Mouse (Mus musculus) limb, embryonic 11.5 days (tissue): ENCODE data around the gene Olfr1166. TPM values are rescaled to one million over a fixed set of nuclear protein-coding genes. Genes with fewer than 3 reads are reported as not detected.
"Not testable (repeated sequence)": the region's sequence is repeated elsewhere in the genome, so short reads cannot be mapped to it uniquely, and the experiment has no call there.

Source experiments
- ATAC-seq: fragments of 200-750 bp; cut with Nextera tagmentation; 2 replicates; pipeline ENCODE4 v1.8.0; 2017; ENCODE audit warnings: low read depth; ENCODE audit not compliant: insufficient number of reproducible peaks, low FRiP score, low TSS enrichment
- DNase-seq: peaks from one replicate; pipeline ENCODE4 v3.0.0-alpha.2; 2015; ENCODE audit warnings: low spot score
- H3K27ac ChIP-seq: fragments of 300-500 bp; sonication (generic); replicated peaks from 2 replicates; pipeline ENCODE4 v1.5.1; 2014; ENCODE audit warnings: low read depth, mild to moderate bottlenecking, low read length
- H3K27me3 ChIP-seq: fragments of 300-500 bp; sonication (generic); 2 replicates; pipeline ENCODE4 v1.6.1; 2014; ENCODE audit warnings: mild to moderate bottlenecking, low read length, mixed read lengths; ENCODE audit not compliant: control insufficient read depth, insufficient read depth
- H3K36me3 ChIP-seq: fragments of 300-500 bp; sonication (generic); 2 replicates; pipeline ENCODE4 v1.6.1; 2014; ENCODE audit warnings: mild to moderate bottlenecking, low read length, moderate library complexity, mixed read lengths; ENCODE audit not compliant: control insufficient read depth, insufficient read depth
- H3K4me1 ChIP-seq: fragments of 300-500 bp; sonication (generic); 2 replicates; pipeline ENCODE4 v1.6.1; 2014; ENCODE audit warnings: low read length, mixed read lengths; ENCODE audit not compliant: control insufficient read depth, insufficient read depth
- H3K4me2 ChIP-seq: fragments of 300-500 bp; sonication (generic); 2 replicates; pipeline ENCODE4 v1.6.1; 2014; ENCODE audit warnings: low read depth, mild to moderate bottlenecking, moderate library complexity; ENCODE audit not compliant: severe bottlenecking
- H3K4me3 ChIP-seq: fragments of 300-500 bp; sonication (generic); 2 replicates; pipeline ENCODE4 v1.5.1; 2014; ENCODE audit warnings: low read depth, low read length
- H3K9ac ChIP-seq: fragments of 300-500 bp; sonication (generic); 2 replicates; pipeline ENCODE4 v1.6.1; 2014; ENCODE audit warnings: mild to moderate bottlenecking, low read length
- H3K9me3 ChIP-seq: fragments of 300-500 bp; sonication (generic); 2 replicates; pipeline ENCODE4 v1.6.1; 2016; ENCODE audit warnings: low read length; ENCODE audit not compliant: control insufficient read depth
- WGBS: fragments of 180-500 bp; shearing (Covaris S2); extraction: QIAGEN DNeasy Blood & Tissue Kit; methylation state at CpG from one replicate; pipeline ENCODE4 v1.1.7; 2014; 5-methylcytosine and 5-hydroxymethylcytosine counted together
- polyA plus RNA-seq: library from polyadenylated mRNA; unstranded; fragments of >200 nt; fragmentation: Nextera tagmentation; extraction: Ambion mirVana; gene quantifications from 2 replicates; pipeline ENCODE4 v1.2.1, GENCODE M21; 2014

Olfr1166 gene
- not detected in 2 replicates for polyA plus RNA-seq

- H3K36me3 ChIP-seq = no peaks in the 10 kb centered on the region
- WGBS = 98% methylated on average over 1 of the region's 1 CpGs
- H3K4me3 ChIP-seq = no peak within 1 kb of the TSS
- no peaks in the 10 kb centered on the region for H3K27me3 ChIP-seq
- no peak for DNase-seq
- no peak for ATAC-seq
- no peak within 1 kb of the TSS for H3K4me2 ChIP-seq
- H3K27ac ChIP-seq = no peak within 1 kb of the TSS
- H3K9ac ChIP-seq = no peak within 1 kb of the TSS
- H3K4me1 ChIP-seq = no peaks in the 10 kb centered on the region
- no peaks in the 10 kb centered on the region for H3K9me3 ChIP-seq
Measured at GRCm38 (mm10) chr2:88128172-88128571, at the start of gene Olfr1166. Olfr1166 (minus strand) TSS chr2:88128272.

DNA sequence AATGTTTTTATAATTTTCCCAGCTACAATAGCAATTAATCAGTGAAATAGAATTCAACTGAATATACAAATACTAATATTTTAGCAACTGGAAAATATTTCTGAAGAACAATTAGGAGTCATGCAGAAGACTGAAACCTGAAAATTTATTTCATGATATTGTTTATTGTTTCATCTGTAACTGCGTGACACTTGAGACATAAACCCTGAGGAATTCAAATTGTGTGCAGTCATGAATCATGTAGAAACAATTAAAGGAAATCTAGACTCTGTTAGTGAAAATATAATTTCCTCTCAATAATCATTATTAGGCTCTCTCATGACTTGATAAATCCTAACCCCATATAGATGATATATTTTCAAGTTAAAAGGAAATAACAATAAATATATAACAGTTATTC is 27.0 kb upstream of the Olfr1166 start, which contains the start of gene Olfr1167:
Gene Olfr1167 (minus strand): TSS at position 101 of the 400 bp plus-strand sequence.
- H3K9ac ChIP-seq, H3K4me3 ChIP-seq, DNase-seq, H3K36me3 ChIP-seq, H3K27ac ChIP-seq, H3K27me3 ChIP-seq, H3K4me1 ChIP-seq, H3K4me2 ChIP-seq, H3K9me3 ChIP-seq, ATAC-seq: not testable (repeated sequence)
- 88% methylated on average over 1 of the region's 1 CpGs for WGBS

DNA sequence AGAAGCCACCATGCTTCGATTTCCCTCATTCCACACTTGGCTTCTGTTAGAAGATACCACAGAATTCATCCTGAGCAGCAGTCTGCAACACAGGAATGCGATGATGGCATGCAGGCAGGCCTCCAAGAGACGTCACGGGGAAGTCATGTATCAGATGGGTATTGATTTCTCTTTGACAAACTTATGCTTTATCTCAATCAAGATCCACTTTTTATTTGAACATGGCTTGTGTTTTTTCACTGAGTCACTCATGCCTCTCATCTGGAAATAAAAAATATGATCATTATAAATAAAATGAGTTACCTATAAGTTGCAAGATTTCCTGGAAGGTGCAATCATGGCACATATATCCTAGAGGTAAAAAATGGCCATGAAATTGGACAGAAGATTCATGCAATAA is 34.2 kb downstream of the Olfr1166 start, which contains the start of gene Olfr1164:
Gene Olfr1164 (minus strand): TSS at position 101 of the 400 bp plus-strand sequence.
- H3K4me1 ChIP-seq = no peaks in the 10 kb centered on the region
- H3K27ac ChIP-seq = no peak within 1 kb of the TSS
- no peak for ATAC-seq
- WGBS = 83% methylated on average over 4 of the region's 4 CpGs
- no peak within 1 kb of the TSS for H3K4me2 ChIP-seq
- no peak within 1 kb of the TSS for H3K4me3 ChIP-seq
- H3K9ac ChIP-seq = no peak within 1 kb of the TSS
- H3K9me3 ChIP-seq = no peaks in the 10 kb centered on the region
- no peaks in the 10 kb centered on the region for H3K27me3 ChIP-seq
- no peak for DNase-seq
- H3K36me3 ChIP-seq = no peaks in the 10 kb centered on the region

Other genes with a start within 250 kb of the Olfr1166 start
- gene Olfr1153, start 233.3 kb downstream of the Olfr1166 start, polyA plus RNA-seq = not detected in 2 replicates
- not detected in 2 replicates for gene Olfr1154, start 223.1 kb downstream of the Olfr1166 start, polyA plus RNA-seq
- gene Olfr1155, start 183.1 kb downstream of the Olfr1166 start, polyA plus RNA-seq = not detected in 2 replicates
- not detected in 2 replicates for gene Olfr1156, start 175.2 kb downstream of the Olfr1166 start, polyA plus RNA-seq
- not detected in 2 replicates for gene Olfr1157, start 160.0 kb downstream of the Olfr1166 start, polyA plus RNA-seq
- not detected in 2 replicates for gene Olfr74, start 153.6 kb downstream of the Olfr1166 start, polyA plus RNA-seq
- gene Olfr1158, start 138.2 kb downstream of the Olfr1166 start, polyA plus RNA-seq = not detected in 2 replicates
- gene Olfr1160, start 120.0 kb downstream of the Olfr1166 start, polyA plus RNA-seq = not detected in 2 replicates
- gene Olfr1161, start 105.5 kb downstream of the Olfr1166 start, polyA plus RNA-seq = not detected in 2 replicates
- gene Olfr73, start 90.6 kb downstream of the Olfr1166 start, polyA plus RNA-seq = 0.09 TPM in 1 of 2 replicates, not detected in the other
- gene Olfr1162, start 77.1 kb downstream of the Olfr1166 start, polyA plus RNA-seq = not detected in 2 replicates
- not detected in 2 replicates for gene Olfr1163, start 56.4 kb downstream of the Olfr1166 start, polyA plus RNA-seq
- not detected in 2 replicates for gene Olfr1164, start 34.3 kb downstream of the Olfr1166 start, polyA plus RNA-seq
- gene Olfr1167, start 26.9 kb upstream of the Olfr1166 start, polyA plus RNA-seq = not detected in 2 replicates
- not detected in 2 replicates for gene Olfr1168, start 53.6 kb upstream of the Olfr1166 start, polyA plus RNA-seq
- not detected in 2 replicates for gene Olfr1170, start 100.1 kb upstream of the Olfr1166 start, polyA plus RNA-seq
- not detected in 2 replicates for gene Olfr1173, start 151.6 kb upstream of the Olfr1166 start, polyA plus RNA-seq
- gene Olfr1174-ps, start 186.9 kb upstream of the Olfr1166 start, polyA plus RNA-seq = not detected in 2 replicates
- gene Olfr1175-ps, start 198.9 kb upstream of the Olfr1166 start, polyA plus RNA-seq = not detected in 2 replicates
- gene Olfr1176, start 208.4 kb upstream of the Olfr1166 start, polyA plus RNA-seq = not detected in 2 replicates
- gene Olfr1177-ps, start 218.2 kb upstream of the Olfr1166 start, polyA plus RNA-seq = not detected in 2 replicates